Mouse (Mus musculus): ENCODE measurements around the gene Pef1. TPM values are rescaled to one million over a fixed set of nuclear protein-coding genes. Genes with fewer than 3 reads are reported as not detected.

Gene Pef1
- total and polyA plus RNA-seq, 2 experiments from 2014 or later: 49.2 to 70.8 TPM

DNA sequence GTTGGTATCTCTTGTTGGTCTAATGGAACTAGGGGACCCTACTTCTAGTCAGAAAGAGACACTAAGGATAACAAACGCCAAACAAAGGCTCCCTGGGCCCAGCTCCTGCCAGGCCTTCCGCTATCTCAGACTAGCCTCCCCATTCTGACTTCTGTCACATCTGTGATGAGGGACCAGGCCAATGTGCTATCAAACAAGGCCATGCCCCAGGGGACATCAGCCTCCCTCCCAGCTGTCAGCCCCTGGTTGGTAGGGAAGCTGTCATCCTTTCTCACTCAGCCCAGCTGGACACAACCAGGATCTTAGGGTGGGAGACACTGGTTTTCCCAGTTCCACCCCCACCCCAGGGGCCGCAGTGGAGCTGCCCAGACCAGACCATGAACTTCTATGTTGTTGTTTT, 7.2 kb upstream of the Pef1 start:
- DNase-seq (ENCODE audit: low spot score) (no peak), ATAC-seq (ENCODE audit: insufficient read depth, low read depth) (no peak)
- H3K9me3 ChIP-seq (replicated peaks; ENCODE audit: control insufficient read depth, low read length): no peaks in the 10 kb centered on the region
- no peak overlapping the region for H3K9ac ChIP-seq (replicated peaks; ENCODE audit: low read depth, low read length)
- TF ChIP-seq EP300 (IDR thresholded peaks at IDR 0.05; ENCODE audit: low read depth) (no peak), CTCF (IDR thresholded peaks at IDR 0.05; ENCODE audit: low read depth) (no peak)
- WGBS: 42% methylated on average over 3 of the region's 3 CpGs
- H3K4me2 ChIP-seq (ENCODE audit: low read depth, low read length): no peak overlapping the region
- no peak overlapping the region for H3K4me3 ChIP-seq (ENCODE audit: low read depth, low read length)
- no peaks in the 10 kb centered on the region for H3K4me1 ChIP-seq (ENCODE audit: control insufficient read depth, insufficient read depth)
- no peak overlapping the region for H3K27ac ChIP-seq (ENCODE audit: low read depth)
- H3K27me3 ChIP-seq (ENCODE audit: control insufficient read depth, insufficient read depth, low read length): 0 out of 2 replicates have a peak, but pooled peaks cover 12% of the 10 kb centered on the region
- H3K36me3 ChIP-seq (replicated peaks; ENCODE audit: control insufficient read depth, insufficient read depth, low read length): no peaks in the 10 kb centered on the region

- no peak for ATAC-seq (ENCODE audit: insufficient read depth, low read depth)
- Histone ChIP-seq H3K4me2 (ENCODE audit: low read depth, low read length) (no peak overlapping the region), H3K4me1 (ENCODE audit: control insufficient read depth, insufficient read depth) (no peaks in the 10 kb centered on the region), H3K27ac (ENCODE audit: low read depth) (no peak overlapping the region), H3K9me3 (replicated peaks; ENCODE audit: control insufficient read depth, low read length) (no peaks in the 10 kb centered on the region), H3K27me3 (ENCODE audit: control insufficient read depth, insufficient read depth, low read length) (no peaks in the 10 kb centered on the region), H3K9ac (replicated peaks; ENCODE audit: low read depth, low read length) (no peak overlapping the region), H3K4me3 (ENCODE audit: low read depth, low read length) (no peak overlapping the region), H3K36me3 (replicated peaks; ENCODE audit: control insufficient read depth, insufficient read depth, low read length) (no peaks in the 10 kb centered on the region)
- TF ChIP-seq CTCF (IDR thresholded peaks at IDR 0.05; ENCODE audit: low read depth) (no peak), EP300 (IDR thresholded peaks at IDR 0.05; ENCODE audit: low read depth) (no peak)
- DNase-seq (ENCODE audit: low spot score): no peak
- 40% methylated on average over 8 of the region's 8 CpGs for WGBS
Measured at GRCm38 (mm10) chr4:130101183-130101582, 1.2 kb upstream of the Pef1 start.

- H3K4me3 ChIP-seq (ENCODE audit: low read depth, low read length): no peak overlapping the region
- no peak for ATAC-seq (ENCODE audit: insufficient read depth, low read depth)
- no peak for TF ChIP-seq CTCF (IDR thresholded peaks at IDR 0.05; ENCODE audit: low read depth)
- TF ChIP-seq EP300 (IDR thresholded peaks at IDR 0.05; ENCODE audit: low read depth): no peak
- no peak overlapping the region for H3K9ac ChIP-seq (replicated peaks; ENCODE audit: low read depth, low read length)
- H3K9me3 ChIP-seq (replicated peaks; ENCODE audit: control insufficient read depth, low read length): no peaks in the 10 kb centered on the region
- 78% methylated on average over 12 of the region's 12 CpGs for WGBS
- H3K27me3 ChIP-seq (ENCODE audit: control insufficient read depth, insufficient read depth, low read length): no peaks in the 10 kb centered on the region
- H3K36me3 ChIP-seq (replicated peaks; ENCODE audit: control insufficient read depth, insufficient read depth, low read length): no peaks in the 10 kb centered on the region
- H3K27ac ChIP-seq (ENCODE audit: low read depth): no peak overlapping the region
- no peak overlapping the region for H3K4me2 ChIP-seq (ENCODE audit: low read depth, low read length)
- peaks cover 6% of the 10 kb centered on the region for H3K4me1 ChIP-seq (ENCODE audit: control insufficient read depth, insufficient read depth)
- DNase-seq (ENCODE audit: low spot score): no peak
Measured at GRCm38 (mm10) chr4:130103632-130104031, 1.3 kb downstream of the Pef1 start.

DNA sequence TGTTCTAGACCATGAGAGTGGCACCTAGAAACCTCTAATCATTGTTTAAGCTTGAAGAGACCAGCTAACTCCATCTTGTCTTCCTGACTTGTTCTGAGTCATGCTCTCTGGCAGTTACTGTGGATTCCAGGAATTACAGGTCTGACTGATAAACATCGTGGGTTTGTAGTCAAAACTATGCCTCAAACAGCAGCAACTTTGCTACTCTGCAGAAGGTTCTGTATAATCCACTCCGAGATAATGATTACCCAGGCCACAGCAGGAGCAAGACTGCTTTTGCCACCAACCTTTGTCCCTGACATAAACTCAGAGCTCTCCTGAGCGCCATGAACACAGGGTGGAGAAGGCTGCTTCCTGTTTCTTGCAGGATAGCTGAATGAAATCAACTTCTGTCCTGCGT, 2.2 kb downstream of the Pef1 start:
- WGBS: 51% methylated on average over 4 of the region's 4 CpGs
- ATAC-seq (ENCODE audit: insufficient read depth, low read depth): no peak
- no peaks in the 10 kb centered on the region for H3K36me3 ChIP-seq (replicated peaks; ENCODE audit: control insufficient read depth, insufficient read depth, low read length)
- no peak overlapping the region for H3K9ac ChIP-seq (replicated peaks; ENCODE audit: low read depth, low read length)
- H3K4me3 ChIP-seq (ENCODE audit: low read depth, low read length): no peak overlapping the region
- H3K4me1 ChIP-seq (ENCODE audit: control insufficient read depth, insufficient read depth): peaks cover 10% of the 10 kb centered on the region
- no peak for TF ChIP-seq CTCF (IDR thresholded peaks at IDR 0.05; ENCODE audit: low read depth)
- no peak for TF ChIP-seq EP300 (IDR thresholded peaks at IDR 0.05; ENCODE audit: low read depth)
- no peak for DNase-seq (ENCODE audit: low spot score)
- no peaks in the 10 kb centered on the region for H3K27me3 ChIP-seq (ENCODE audit: control insufficient read depth, insufficient read depth, low read length)
- H3K9me3 ChIP-seq (replicated peaks; ENCODE audit: control insufficient read depth, low read length): no peaks in the 10 kb centered on the region
- no peak overlapping the region for H3K4me2 ChIP-seq (ENCODE audit: low read depth, low read length)
- H3K27ac ChIP-seq (ENCODE audit: low read depth): no peak overlapping the region

DNA sequence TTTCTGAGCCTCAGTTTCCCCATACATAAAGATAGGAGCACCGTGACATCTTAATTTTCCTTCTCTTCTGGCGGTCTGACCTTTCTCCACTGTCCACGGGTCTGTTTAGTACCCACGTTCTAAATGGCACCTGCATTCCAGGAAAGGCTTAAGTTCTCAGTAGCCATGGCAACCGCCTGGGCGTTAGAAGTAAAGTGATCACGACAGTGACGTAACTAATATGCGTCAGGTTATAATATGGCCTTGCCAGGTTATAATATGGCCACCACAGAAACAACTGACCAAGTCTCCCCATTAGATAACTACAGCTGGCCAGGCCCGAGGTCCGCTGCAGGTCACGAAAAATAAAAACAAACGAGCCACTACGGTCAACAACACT, 4.7 kb downstream of the Pef1 start:
- H3K4me1 ChIP-seq (ENCODE audit: control insufficient read depth, insufficient read depth): peaks cover 10% of the 10 kb centered on the region
- H3K4me3 ChIP-seq (ENCODE audit: low read depth, low read length): peak overlapping the region; percentile 87
- DNase-seq (ENCODE audit: low spot score): no peak
- WGBS: 11% methylated on average over 14 of the region's 14 CpGs
- peak overlapping the region; percentile 62 for H3K27ac ChIP-seq (ENCODE audit: low read depth)
- H3K27me3 ChIP-seq (ENCODE audit: control insufficient read depth, insufficient read depth, low read length): no peaks in the 10 kb centered on the region
- no peaks in the 10 kb centered on the region for H3K9me3 ChIP-seq (replicated peaks; ENCODE audit: control insufficient read depth, low read length)
- peak overlapping the region; percentile 64 for H3K4me2 ChIP-seq (ENCODE audit: low read depth, low read length)
- TF ChIP-seq CTCF (IDR thresholded peaks at IDR 0.05; ENCODE audit: low read depth) (no peak), EP300 (IDR thresholded peaks at IDR 0.05; ENCODE audit: low read depth) (no peak; the same call in 1 of the 2 replicates)
- H3K36me3 ChIP-seq (replicated peaks; ENCODE audit: control insufficient read depth, insufficient read depth, low read length): no peaks in the 10 kb centered on the region
- H3K9ac ChIP-seq (replicated peaks; ENCODE audit: low read depth, low read length): peak overlapping the region; percentile 69; the same call in 1 of the 2 replicates
- ATAC-seq (ENCODE audit: insufficient read depth, low read depth): peak; percentile 72

- no peaks in the 10 kb centered on the region for H3K9me3 ChIP-seq (replicated peaks; ENCODE audit: control insufficient read depth, low read length)
- ATAC-seq (ENCODE audit: insufficient read depth, low read depth): peak; percentile 96
- peak overlapping the region; percentile 66 for H3K27ac ChIP-seq (ENCODE audit: low read depth)
- peak; percentile 93 for DNase-seq (ENCODE audit: low spot score)
- H3K27me3 ChIP-seq (ENCODE audit: control insufficient read depth, insufficient read depth, low read length): no peaks in the 10 kb centered on the region
- peak overlapping the region; percentile 87 for H3K4me3 ChIP-seq (ENCODE audit: low read depth, low read length)
- peak overlapping the region; percentile 64 for H3K4me2 ChIP-seq (ENCODE audit: low read depth, low read length)
- H3K36me3 ChIP-seq (replicated peaks; ENCODE audit: control insufficient read depth, insufficient read depth, low read length): no peaks in the 10 kb centered on the region
- H3K9ac ChIP-seq (replicated peaks; ENCODE audit: low read depth, low read length): peak overlapping the region; percentile 69
- peaks cover 10% of the 10 kb centered on the region for H3K4me1 ChIP-seq (ENCODE audit: control insufficient read depth, insufficient read depth)
- no peak for TF ChIP-seq EP300 (IDR thresholded peaks at IDR 0.05; ENCODE audit: low read depth)
- no peak for TF ChIP-seq CTCF (IDR thresholded peaks at IDR 0.05; ENCODE audit: low read depth)
- under 1% methylated on average over 39 of the region's 39 CpGs for WGBS
Measured at GRCm38 (mm10) chr4:130107444-130108131, 5.2 kb downstream of the Pef1 start.
